Mouse (Mus musculus) ES-Bruce4 (cell line): ENCODE data around the gene Dpy30. TPM values are rescaled to one million over a fixed set of nuclear protein-coding genes. Genes with fewer than 3 reads are reported as not detected.

Experiments used
- H3K27ac ChIP-seq: 2 replicates; pipeline ENCODE4 v1.5.1; 2012; ENCODE audit warnings: low read length, inconsistent platforms; ENCODE audit not compliant: insufficient read depth
- H3K27me3 ChIP-seq: 2 replicates; pipeline ENCODE4 v1.6.1; 2012; ENCODE audit warnings: mild to moderate bottlenecking, low read length, inconsistent platforms; ENCODE audit not compliant: control insufficient read depth, poor library complexity, insufficient read depth, severe bottlenecking
- H3K36me3 ChIP-seq: 2 replicates; pipeline ENCODE4 v1.6.1; 2012; ENCODE audit warnings: inconsistent platforms, mild to moderate bottlenecking, low read length, moderate library complexity; ENCODE audit not compliant: control insufficient read depth, poor library complexity, insufficient read depth, severe bottlenecking
- H3K4me1 ChIP-seq: one replicate; pipeline ENCODE4 v1.8.1; 2011; ENCODE audit warnings: low read length; ENCODE audit not compliant: control insufficient read depth, insufficient read depth
- H3K4me3 ChIP-seq: 2 replicates; pipeline ENCODE4 v1.5.1; 2011; ENCODE audit warnings: low read depth, mild to moderate bottlenecking, low read length
- H3K9ac ChIP-seq: 2 replicates; pipeline ENCODE4 v1.6.1; 2012; ENCODE audit warnings: low read depth, mild to moderate bottlenecking, inconsistent platforms; ENCODE audit not compliant: poor library complexity, severe bottlenecking
- H3K9me3 ChIP-seq: replicated peaks from 2 replicates; pipeline ENCODE4 v1.6.1; 2012; ENCODE audit warnings: mild to moderate bottlenecking, low read length, inconsistent platforms; ENCODE audit not compliant: control insufficient read depth, poor library complexity, insufficient read depth, severe bottlenecking
- CTCF ChIP-seq: IDR thresholded peaks from one replicate; pipeline ENCODE4 v1.8.1; 2011; ENCODE audit warnings: low read depth, low read length
- EP300 ChIP-seq: IDR thresholded peaks from 2 replicates; pipeline ENCODE4 v1.6.1; 2011; ENCODE audit warnings: low read depth, low read length; ENCODE audit not compliant: insufficient read depth
- POLR2A ChIP-seq: IDR thresholded peaks from one replicate; pipeline ENCODE4 v1.8.1; 2011; ENCODE audit warnings: low read length; ENCODE audit not compliant: insufficient read depth
- polyA plus RNA-seq: library from polyadenylated mRNA; stranded (reverse); fragments of >200 nt; gene quantifications from 2 replicates; pipeline ENCODE4 v1.2.4, GENCODE M21; 2011; ENCODE audit warnings: low read depth; ENCODE audit not compliant: missing spikeins, insufficient read depth, insufficient read length

Gene Dpy30
- polyA plus RNA-seq, 1 experiment: 257 TPM

DNA sequence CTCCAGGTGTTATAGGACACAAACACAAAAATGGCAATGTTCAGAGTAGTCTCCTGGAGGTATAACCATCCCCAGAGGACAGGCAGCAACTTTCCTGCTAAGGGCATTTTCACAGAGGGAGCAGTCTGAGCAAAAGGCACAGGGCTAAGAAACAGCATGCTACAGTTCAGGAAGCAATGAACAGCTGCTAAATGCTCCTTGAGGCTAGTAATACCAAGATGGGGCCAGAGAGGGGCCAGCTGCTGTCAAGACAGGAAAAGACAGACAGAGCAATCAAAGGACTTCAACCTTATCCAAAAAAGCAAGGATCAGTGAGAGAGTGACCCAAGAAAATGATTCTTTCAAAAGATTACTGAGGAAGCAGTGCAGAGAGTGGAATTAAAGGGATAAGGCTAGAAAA is 32.9 kb downstream of the Dpy30 start:
- no peaks in the 10 kb centered on the region for H3K27me3 ChIP-seq
- no peak overlapping the region for H3K4me3 ChIP-seq
- no peaks in the 10 kb centered on the region for H3K36me3 ChIP-seq
- TF ChIP-seq EP300 (no peak), CTCF (no peak), POLR2A (no peak)
- no peak overlapping the region for H3K27ac ChIP-seq
- H3K9ac ChIP-seq: no peak overlapping the region
- H3K9me3 ChIP-seq: no peaks in the 10 kb centered on the region
- H3K4me1 ChIP-seq: no peaks in the 10 kb centered on the region

DNA sequence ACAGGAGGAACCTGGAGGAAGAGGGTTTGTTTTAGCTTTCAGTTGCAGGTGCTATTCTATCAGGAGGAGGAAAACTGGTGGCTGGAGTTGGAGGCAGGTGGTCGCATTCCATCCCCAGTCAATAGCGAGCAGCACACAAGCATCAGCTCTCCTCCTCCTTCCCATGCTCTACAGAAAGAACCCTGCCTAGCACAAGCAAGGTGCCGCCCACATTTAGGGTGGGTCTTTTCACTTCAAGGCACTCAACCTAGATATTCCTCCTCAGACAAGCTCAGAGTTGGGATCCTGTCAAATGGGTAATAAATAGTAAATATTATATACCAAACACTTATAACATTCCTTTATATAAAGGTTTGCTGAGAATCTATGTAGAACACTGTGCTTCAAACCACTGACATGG is 33.5 kb downstream of the Dpy30 start:
- Histone ChIP-seq H3K4me3 (no peak overlapping the region), H3K9me3 (no peaks in the 10 kb centered on the region), H3K27me3 (no peaks in the 10 kb centered on the region), H3K27ac (no peak overlapping the region), H3K36me3 (no peaks in the 10 kb centered on the region), H3K4me1 (no peaks in the 10 kb centered on the region), H3K9ac (no peak overlapping the region)
- no peak for TF ChIP-seq CTCF
- no peak for TF ChIP-seq POLR2A
- no peak for TF ChIP-seq EP300

GRCm38 (mm10) chr17:74288626-74289025 is 35.1 kb downstream of the Dpy30 start:
- no peak overlapping the region for H3K9ac ChIP-seq
- no peak overlapping the region for H3K27ac ChIP-seq
- no peaks in the 10 kb centered on the region for H3K36me3 ChIP-seq
- no peaks in the 10 kb centered on the region for H3K9me3 ChIP-seq
- no peak overlapping the region for H3K4me3 ChIP-seq
- no peak for TF ChIP-seq EP300
- no peak for TF ChIP-seq POLR2A
- no peak for TF ChIP-seq CTCF
- no peaks in the 10 kb centered on the region for H3K4me1 ChIP-seq
- no peaks in the 10 kb centered on the region for H3K27me3 ChIP-seq

- TF ChIP-seq EP300: no peak
- TF ChIP-seq POLR2A: no peak
- no peak for TF ChIP-seq CTCF
- Histone ChIP-seq H3K9me3 (no peaks in the 10 kb centered on the region), H3K27ac (no peak overlapping the region), H3K4me1 (peaks cover 2% of the 10 kb centered on the region), H3K9ac (no peak overlapping the region), H3K27me3 (no peaks in the 10 kb centered on the region), H3K4me3 (no peak overlapping the region), H3K36me3 (no peaks in the 10 kb centered on the region)
These were observed 37.5 kb downstream of the Dpy30 start for GRCm38 (mm10) chr17:74286140-74286730.

DNA sequence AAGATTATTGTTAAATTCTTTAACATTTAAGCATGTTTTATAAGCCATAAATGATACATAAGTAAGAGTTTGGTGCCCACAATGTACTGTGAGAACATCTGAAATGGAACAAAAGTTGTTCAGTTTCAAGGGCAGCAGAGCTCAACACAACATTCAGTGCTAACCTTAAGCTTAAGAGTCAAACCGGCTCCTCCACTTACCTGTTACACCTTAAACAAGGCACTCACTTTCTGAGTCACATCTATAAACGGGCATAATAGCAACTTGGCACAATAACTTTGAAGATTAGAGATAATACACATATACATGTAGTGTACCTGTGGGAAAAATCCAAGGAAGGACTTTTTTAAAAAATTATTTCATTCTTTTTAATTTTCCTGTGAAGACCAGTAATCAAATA is 38.0 kb downstream of the Dpy30 start:
- TF ChIP-seq CTCF (no peak), POLR2A (no peak), EP300 (no peak)
- Histone ChIP-seq H3K36me3 (no peaks in the 10 kb centered on the region), H3K27ac (no peak overlapping the region), H3K27me3 (no peaks in the 10 kb centered on the region), H3K4me3 (no peak overlapping the region), H3K9me3 (no peaks in the 10 kb centered on the region), H3K4me1 (peaks cover 2% of the 10 kb centered on the region), H3K9ac (no peak overlapping the region)

DNA sequence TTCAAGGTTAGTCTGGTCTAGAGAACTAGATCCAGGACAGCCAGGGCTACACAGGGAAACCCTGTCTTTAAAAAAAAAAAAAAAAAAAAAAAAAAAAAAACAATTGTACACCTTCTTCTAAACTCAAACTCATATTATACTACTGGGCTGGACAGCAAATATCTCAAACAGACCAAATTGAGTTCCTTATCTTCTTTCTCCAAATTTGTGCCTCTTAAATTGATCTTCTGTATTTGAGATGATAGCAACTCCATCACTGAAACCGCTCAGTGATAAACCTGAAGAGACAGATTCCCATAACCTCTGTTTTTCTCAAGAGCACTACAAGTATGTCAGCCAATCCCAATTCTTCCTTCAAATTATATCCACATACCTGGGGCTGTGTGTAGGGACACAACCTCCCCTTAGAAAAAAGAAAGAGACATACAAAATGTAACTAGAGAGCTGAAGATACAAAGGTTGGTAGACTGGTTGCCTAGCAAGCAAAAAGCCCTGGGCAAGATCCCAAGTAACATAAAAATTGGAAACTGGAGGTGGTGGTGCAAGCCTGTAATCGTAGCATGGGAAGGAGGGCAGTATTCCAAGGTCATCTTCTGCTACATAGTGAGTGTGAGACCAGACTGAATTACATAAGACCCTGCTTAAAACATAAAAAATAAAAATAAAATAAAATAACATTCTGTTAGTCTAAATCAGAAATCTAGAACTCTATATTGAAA is 39.2 kb downstream of the Dpy30 start:
- TF ChIP-seq CTCF (no peak), POLR2A (no peak), EP300 (no peak)
- H3K27me3 ChIP-seq: no peaks in the 10 kb centered on the region
- H3K27ac ChIP-seq: no peak overlapping the region
- no peak overlapping the region for H3K9ac ChIP-seq
- H3K36me3 ChIP-seq: no peaks in the 10 kb centered on the region
- no peak overlapping the region for H3K4me3 ChIP-seq
- peaks cover 2% of the 10 kb centered on the region for H3K4me1 ChIP-seq
- no peaks in the 10 kb centered on the region for H3K9me3 ChIP-seq
